In the genomic region with DNA sequence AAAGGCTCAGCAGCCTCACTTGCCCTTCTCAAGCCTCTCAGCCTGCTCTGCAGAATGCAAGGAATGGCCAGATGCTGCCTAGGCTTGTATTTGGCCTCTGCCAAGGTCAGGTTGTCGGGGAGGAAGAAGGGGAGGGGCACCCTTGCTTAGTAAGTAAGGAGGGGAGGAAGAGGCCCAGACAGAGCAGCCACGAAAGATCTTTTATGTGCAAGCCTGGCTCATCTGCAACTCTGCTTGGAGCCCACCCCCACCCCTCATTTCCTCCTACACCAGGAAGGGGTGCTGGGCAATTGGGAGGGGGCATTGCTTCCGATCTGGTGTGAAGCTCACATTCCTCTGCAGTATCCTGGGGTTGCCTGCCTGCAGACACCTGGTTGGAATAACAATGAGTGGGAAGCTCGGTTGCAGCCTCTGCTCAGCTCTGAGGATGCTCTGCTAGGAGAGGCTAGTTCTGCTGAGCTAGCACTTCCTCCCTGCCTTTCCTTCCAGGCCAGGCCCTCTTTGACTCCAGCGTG, we compare ENCODE assay signal across 8 mouse cellular contexts.
DNase-seq lines count a peak whose midpoint lies in the region; ATAC-seq lines count a peak whose summit lies in the region.

No protein-coding gene starts in this region.

- peak; percentile 31; the same call in 1 of the 2 replicates for ATAC-seq in liver, embryonic 15.5 days (ENCODE audit: insufficient read depth)
- no peak for ATAC-seq in monocyte, adult 5-6 weeks (replicated peaks; ENCODE audit: insufficient number of reproducible peaks, low FRiP score, low TSS enrichment, poor library complexity, severe bottlenecking)

- peak; percentile 28 for DNase-seq in kidney, adult 11 months
- no peak for DNase-seq in kidney, adult 8-10 months
- DNase-seq in R1 (ENCODE audit: low read depth, low spot score) = peak; percentile 100
- DNase-seq in forelimb bud, embryonic 11.5 days (ENCODE audit: low read depth, low spot score) = peak; percentile 41
- peak; percentile 68 for DNase-seq in thymus, postnatal 25 days
- no peak for DNase-seq in heart, adult 8-10 months (ENCODE audit: low spot score)

- peaks cover 32% of the 10 kb centered on the region for H3K4me1 ChIP-seq in liver, embryonic 15.5 days (replicated peaks)

- WGBS in liver, embryonic 15.5 days (ENCODE audit: insufficient replicate concordance) = 28% methylated on average over 5 of the region's 5 CpGs

- no peak overlapping the region for H3K4me2 ChIP-seq in liver, embryonic 15.5 days

- no peak overlapping the region for H3K9ac ChIP-seq in liver, embryonic 15.5 days

- no peaks in the 10 kb centered on the region for H3K9me3 ChIP-seq in liver, embryonic 15.5 days (replicated peaks)

- H3K27me3 ChIP-seq in liver, embryonic 15.5 days = no peaks in the 10 kb centered on the region

- H3K27ac ChIP-seq in liver, embryonic 15.5 days (replicated peaks) = no peak overlapping the region

- no peak overlapping the region for H3K4me3 ChIP-seq in liver, embryonic 15.5 days (replicated peaks)

- no peaks in the 10 kb centered on the region for H3K36me3 ChIP-seq in liver, embryonic 15.5 days (replicated peaks)

Comparison
In these comparisons a context has a peak if more than half of its experiments do, and no peak if none do; other contexts are left out.
1. DNase-seq: peak in kidney, adult 11 months (single experiment), R1 (single experiment), forelimb bud, embryonic 11.5 days (single experiment) and thymus, postnatal 25 days (single experiment); none in kidney, adult 8-10 months (0 of 2) and heart, adult 8-10 months (single experiment).